Mouse (Mus musculus): ENCODE results near the gene Neu1.
A peak's percentile ranks its signal among the peaks of the same experiment; 100 is the strongest.
"Not testable (repeated sequence)": the region's sequence is repeated elsewhere in the genome, so short reads cannot be mapped to it uniquely, and the experiment has no call there.

Gene Neu1

DNA sequence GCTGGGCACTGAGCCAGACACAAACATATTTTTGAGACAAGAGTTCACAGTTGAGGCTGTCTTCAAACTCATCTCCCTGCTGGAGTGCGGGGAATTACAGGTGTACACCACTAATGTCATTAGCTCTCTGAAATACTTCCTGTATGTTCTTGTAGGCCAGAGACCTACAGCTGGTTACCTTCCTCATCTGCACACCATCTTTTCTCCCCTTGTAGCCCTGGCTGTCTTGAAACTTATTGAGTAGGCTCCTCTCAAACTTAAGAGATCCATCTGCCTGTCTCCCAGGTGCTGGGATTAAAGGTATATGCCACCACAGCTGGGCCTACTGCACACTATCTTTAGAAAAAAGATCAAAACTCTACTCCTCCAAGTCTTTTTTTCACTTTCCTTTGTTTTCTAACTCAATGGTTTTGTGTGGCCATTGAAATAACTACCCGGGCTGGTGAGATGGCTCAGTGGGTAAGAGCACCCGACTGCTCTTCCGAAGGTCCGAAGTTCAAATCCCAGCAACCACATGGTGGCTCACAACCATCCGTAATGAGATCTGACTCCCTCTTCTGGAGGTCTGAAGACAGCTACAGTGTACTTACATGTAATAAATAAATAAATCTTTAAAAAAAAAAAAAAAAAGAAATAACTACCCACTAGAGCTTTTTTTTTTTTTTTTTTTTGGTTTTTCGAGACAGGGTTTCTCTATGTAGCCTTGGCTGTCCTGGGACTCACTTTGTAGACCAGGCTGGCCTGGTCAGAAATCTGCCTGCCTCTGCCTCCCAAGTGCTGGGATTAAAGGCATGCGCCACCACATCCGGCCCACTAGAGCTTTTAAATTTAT, 17.9 kb downstream of the Neu1 start:
- not testable (repeated sequence) for DNase-seq (ENCODE audit: low spot score in 2 of 2)

- DNase-seq (ENCODE audit: low spot score in 2 of 2), result no peak
Measured at GRCm38 (mm10) chr17:34949553-34949969, 18.5 kb downstream of the Neu1 start.

GRCm38 (mm10) chr17:34950514-34951455, 19.7 kb downstream of the Neu1 start:
- DNase-seq (ENCODE audit: low spot score in 2 of 2), result no peak

GRCm38 (mm10) chr17:34951636-34952377, 20.8 kb downstream of the Neu1 start:
- peak in 1 of 2 experiments; percentile 69 for DNase-seq (ENCODE audit: low spot score in 2 of 2)

GRCm38 (mm10) chr17:34952378-34953040, 21.5 kb downstream of the Neu1 start:
- peak; percentile 90 to 91 for DNase-seq (ENCODE audit: low spot score in 2 of 2)

DNA sequence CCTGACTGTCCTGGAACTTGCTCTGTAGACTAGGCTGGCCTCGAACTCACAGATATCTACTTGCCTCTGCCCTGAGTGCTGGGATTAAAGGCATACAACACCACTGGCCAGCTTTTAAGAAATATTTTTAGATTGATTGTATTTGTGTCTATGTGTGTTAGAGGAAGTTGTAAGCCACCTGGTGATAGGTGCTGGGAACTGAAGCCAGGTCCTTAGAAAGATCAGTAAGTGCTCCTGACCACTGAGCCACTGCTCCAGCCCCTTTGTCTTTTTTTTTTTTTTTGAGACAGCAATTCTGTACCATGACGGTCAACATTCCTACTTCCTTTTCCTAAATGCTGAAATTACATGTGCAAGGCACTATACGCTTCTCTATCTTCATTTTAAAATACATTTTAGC, 22.2 kb downstream of the Neu1 start:
- no peak for DNase-seq (ENCODE audit: low spot score in 2 of 2)

DNA sequence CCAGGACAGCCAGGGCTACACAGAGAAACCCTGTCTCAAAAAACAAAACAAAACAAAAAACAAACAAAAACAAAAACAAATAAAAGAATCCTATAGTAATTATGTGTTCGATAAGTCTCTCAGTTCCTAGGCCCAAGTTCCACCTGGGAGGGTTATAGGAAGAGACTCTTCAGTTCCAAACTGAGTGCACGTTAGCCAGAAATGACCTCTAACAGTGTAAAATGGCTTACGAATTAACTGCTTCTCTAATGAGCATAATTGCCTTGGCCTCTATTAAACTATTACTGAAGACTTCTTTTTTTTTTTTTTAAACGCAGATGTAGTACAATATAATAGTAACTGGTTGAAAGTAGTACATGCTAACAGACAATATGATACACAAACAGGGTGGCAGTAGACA, 22.9 kb downstream of the Neu1 start:
- DNase-seq (ENCODE audit: low spot score in 2 of 2), result no peak

DNA sequence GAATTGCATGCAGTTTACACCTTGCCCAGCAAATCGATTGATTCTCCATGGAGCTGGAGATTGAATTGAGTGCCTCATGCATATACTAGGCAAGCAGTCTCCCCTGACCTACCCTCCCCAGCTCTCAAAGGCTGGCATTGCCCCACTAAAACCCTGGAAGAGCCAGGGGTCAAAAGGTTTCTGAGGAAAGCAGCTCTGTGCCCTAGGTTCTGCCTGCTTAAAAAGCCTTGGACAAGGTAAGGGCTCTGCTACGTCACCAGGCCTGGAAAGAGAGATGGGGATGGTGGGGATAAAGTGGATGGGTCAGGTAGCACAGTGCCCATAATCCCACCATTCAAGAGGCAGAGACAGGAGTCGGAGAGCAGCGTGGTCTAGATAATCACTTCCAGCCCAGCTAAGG, 23.8 kb downstream of the Neu1 start:
- peak in 1 of 2 experiments; percentile 16 for DNase-seq (ENCODE audit: low spot score in 2 of 2)

GRCm38 (mm10) chr17:34955884-34956283, 24.8 kb downstream of the Neu1 start:
- no peak for DNase-seq (ENCODE audit: low spot score in 2 of 2)

GRCm38 (mm10) chr17:34956340-34956739, 25.3 kb downstream of the Neu1 start:
- DNase-seq (ENCODE audit: low spot score in 2 of 2), result no peak

DNA sequence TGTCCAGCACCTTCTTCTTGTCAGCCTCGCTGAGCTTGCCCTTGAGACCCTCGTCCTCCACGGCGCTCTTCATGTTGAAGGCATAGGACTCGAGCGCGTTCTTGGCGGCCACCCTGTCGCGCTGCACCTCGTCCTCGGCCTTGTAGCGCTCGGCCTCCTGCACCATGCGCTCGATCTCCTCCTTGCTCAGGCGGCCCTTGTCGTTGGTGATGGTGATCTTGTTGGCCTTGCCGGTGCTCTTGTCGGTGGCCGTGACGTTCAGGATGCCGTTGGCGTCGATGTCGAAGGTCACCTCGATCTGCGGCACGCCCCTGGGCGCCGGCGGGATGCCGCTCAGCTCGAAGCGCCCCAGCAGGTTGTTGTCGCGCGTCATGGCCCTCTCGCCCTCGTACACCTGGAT, 26.2 kb downstream of the Neu1 start:
- DNase-seq (ENCODE audit: low spot score in 2 of 2), result not testable (repeated sequence)

DNA sequence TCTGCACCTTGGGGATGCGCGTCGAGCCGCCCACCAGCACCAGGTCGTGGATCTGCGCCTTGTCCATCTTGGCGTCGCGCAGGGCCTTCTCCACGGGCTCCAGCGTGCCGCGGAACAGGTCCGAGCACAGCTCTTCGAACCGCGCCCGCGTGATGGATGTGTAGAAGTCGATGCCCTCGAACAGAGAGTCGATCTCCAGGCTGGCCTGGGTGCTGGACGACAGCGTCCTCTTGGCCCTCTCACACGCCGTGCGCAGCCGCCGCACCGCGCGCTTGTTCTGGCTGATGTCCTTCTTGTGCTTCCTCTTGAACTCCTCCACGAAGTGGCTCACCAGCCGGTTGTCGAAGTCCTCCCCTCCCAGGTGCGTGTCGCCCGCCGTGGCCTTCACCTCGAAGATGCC, 26.9 kb downstream of the Neu1 start:
- not testable (repeated sequence) for DNase-seq (ENCODE audit: low spot score in 2 of 2)

GRCm38 (mm10) chr17:34958734-34959129, 27.7 kb downstream of the Neu1 start:
- not testable (repeated sequence) for DNase-seq (ENCODE audit: low spot score in 2 of 2)

- peak; percentile 80 to 85 for DNase-seq (ENCODE audit: low spot score in 2 of 2)
Measured at GRCm38 (mm10) chr17:34959130-34959778, 28.2 kb downstream of the Neu1 start, which contains the start of gene Hspa1b. TSS of gene Hspa1b (minus strand) at chr17:34959238.

DNA sequence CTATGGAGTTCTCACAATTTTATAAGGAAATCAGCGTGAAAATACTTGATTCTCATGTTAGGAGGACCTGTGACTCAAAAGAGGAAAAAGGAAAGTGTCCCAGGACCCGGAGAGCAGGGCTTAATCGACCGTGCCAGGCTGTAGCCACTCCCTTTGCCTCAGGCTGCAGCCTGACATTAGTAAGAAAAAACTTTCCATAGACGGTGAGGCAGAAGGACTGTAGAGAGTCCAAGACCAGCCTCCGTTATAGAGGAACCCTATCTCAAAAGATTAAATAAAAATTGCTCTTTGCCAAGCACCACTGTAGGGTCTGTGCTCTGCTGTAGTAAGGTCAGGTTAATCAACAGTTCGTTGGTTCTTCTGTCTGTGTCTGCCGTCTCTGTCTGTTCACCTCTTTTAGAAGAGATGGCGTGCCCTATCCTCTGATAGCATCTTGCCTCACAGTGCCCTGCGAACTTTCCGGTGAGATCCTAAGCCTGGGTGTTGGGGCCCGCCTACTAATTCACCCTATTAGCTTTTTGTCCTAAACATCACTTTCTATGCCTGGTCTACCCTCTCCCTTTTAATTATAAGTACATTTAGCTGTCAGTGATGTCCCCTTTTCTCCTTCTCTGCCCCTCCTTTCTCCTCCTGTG, 28.9 kb downstream of the Neu1 start:
- no peak for DNase-seq (ENCODE audit: low spot score in 2 of 2)

DNA sequence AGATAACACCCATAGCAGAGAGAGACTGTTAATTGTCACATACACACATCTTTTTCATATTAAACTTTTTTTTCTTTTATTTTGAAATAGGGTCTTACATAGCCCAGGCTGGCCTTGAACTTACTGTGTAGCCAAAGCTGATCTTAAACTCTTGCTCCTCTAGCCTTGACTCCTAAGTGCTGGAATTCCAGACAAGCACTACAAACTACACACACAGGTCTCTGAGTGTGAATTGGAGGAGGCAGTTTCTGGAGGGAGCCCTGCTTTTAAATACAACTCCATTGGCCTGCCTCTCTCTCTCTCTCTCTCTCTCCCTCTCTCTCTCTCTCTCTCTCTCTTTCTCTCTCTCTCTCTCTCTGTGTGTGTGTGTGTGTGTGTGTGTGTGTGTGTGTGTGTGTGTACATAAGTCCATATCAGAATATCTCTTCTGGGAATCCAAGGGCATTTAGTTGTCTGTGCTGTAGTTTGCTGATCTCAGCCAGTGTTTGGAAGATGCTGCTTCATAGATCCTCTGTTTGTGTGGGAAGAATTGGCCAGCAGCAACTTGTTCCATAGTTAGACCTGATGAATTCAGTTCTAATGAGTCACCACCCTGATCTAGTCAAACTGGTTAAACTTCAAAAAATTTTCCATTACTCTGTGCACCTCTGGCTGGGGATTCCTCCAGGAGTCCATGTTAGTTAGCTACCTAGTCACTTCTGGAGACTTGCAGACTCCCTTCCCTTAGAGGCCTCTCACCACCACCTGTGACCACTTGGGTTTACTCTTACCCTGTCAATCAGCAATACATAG, 29.8 kb downstream of the Neu1 start:
- DNase-seq (ENCODE audit: low spot score in 2 of 2), result no peak

- DNase-seq (ENCODE audit: low spot score in 2 of 2), result no peak
Measured at GRCm38 (mm10) chr17:34962125-34962524, 31.1 kb downstream of the Neu1 start.

- DNase-seq (ENCODE audit: low spot score in 2 of 2), result no peak
Measured at GRCm38 (mm10) chr17:34962841-34963240, 31.8 kb downstream of the Neu1 start.

- no peak for DNase-seq (ENCODE audit: low spot score in 2 of 2)
Measured at GRCm38 (mm10) chr17:34964640-34965049, 33.6 kb downstream of the Neu1 start.

Data from right cerebral cortex, postnatal 10 days (tissue).